Mouse (Mus musculus) midbrain, embryonic 12.5 days (tissue): Measurements from ENCODE around the gene Enpp6. TPM values are rescaled to one million over a fixed set of nuclear protein-coding genes. Genes with fewer than 3 reads are reported as not detected.

Experiments
- ATAC-seq: fragments of 200-750 bp; cut with Nextera tagmentation; 2 replicates; pipeline ENCODE4 v1.8.0; 2017; ENCODE audit warnings: low read depth, moderate TSS enrichment, moderate library complexity; ENCODE audit not compliant: low FRiP score
- H3K27ac ChIP-seq: fragments of 300-500 bp; sonication (generic); replicated peaks from 2 replicates; pipeline ENCODE4 v1.5.1; 2016; ENCODE audit warnings: mild to moderate bottlenecking
- H3K27me3 ChIP-seq: fragments of 300-500 bp; sonication (generic); 2 replicates; pipeline ENCODE4 v1.6.1; 2016; ENCODE audit warnings: mild to moderate bottlenecking
- H3K36me3 ChIP-seq: fragments of 300-500 bp; sonication (generic); 2 replicates; pipeline ENCODE4 v1.6.1; 2016
- H3K4me1 ChIP-seq: fragments of 300-500 bp; sonication (generic); 2 replicates; pipeline ENCODE4 v1.6.1; 2016
- H3K4me2 ChIP-seq: fragments of 300-500 bp; sonication (generic); replicated peaks from 2 replicates; pipeline ENCODE4 v1.6.1; 2016; ENCODE audit warnings: mild to moderate bottlenecking, moderate library complexity
- H3K4me3 ChIP-seq: fragments of 300-500 bp; sonication (generic); 2 replicates; pipeline ENCODE4 v1.5.1; 2016; ENCODE audit warnings: mild to moderate bottlenecking
- H3K9ac ChIP-seq: fragments of 300-500 bp; sonication (generic); replicated peaks from 2 replicates; pipeline ENCODE4 v1.6.1; 2016; ENCODE audit warnings: mild to moderate bottlenecking, moderate library complexity
- H3K9me3 ChIP-seq: fragments of 300-500 bp; sonication (generic); 2 replicates; pipeline ENCODE4 v1.6.1; 2016; ENCODE audit warnings: mild to moderate bottlenecking
- WGBS: fragments of 180-500 bp; shearing (Covaris S2); methylation state at CpG from one replicate; pipeline ENCODE4 v1.1.7; 2016; 5-methylcytosine and 5-hydroxymethylcytosine counted together
- polyA plus RNA-seq: library from polyadenylated mRNA; unstranded; fragments of >200 nt; fragmentation: Nextera tagmentation; extraction: Ambion mirVana; gene quantifications from 2 replicates; pipeline ENCODE4 v1.2.1, GENCODE M21; 2016

Enpp6 gene
- 0.13 and 0.38 TPM in 2 replicates for polyA plus RNA-seq

- ATAC-seq: no peak
- 89% methylated on average over 8 of the region's 8 CpGs for WGBS
- Histone ChIP-seq H3K4me3 (no peak within 1 kb of the TSS), H3K4me2 (no peak within 1 kb of the TSS), H3K4me1 (no peaks in the 10 kb centered on the region), H3K36me3 (no peaks in the 10 kb centered on the region), H3K27me3 (no peaks in the 10 kb centered on the region), H3K9me3 (no peaks in the 10 kb centered on the region), H3K9ac (no peak within 1 kb of the TSS), H3K27ac (no peak within 1 kb of the TSS)
Observed at GRCm38 (mm10) chr8:46986386-46987140, at the start of gene Enpp6. Enpp6 (plus strand) TSS chr8:46986887.

- WGBS: 81% methylated on average over 4 of the region's 4 CpGs
- Histone ChIP-seq H3K4me1 (no peaks in the 10 kb centered on the region), H3K9me3 (0 out of 2 replicates have a peak, but pooled peaks cover 4% of the 10 kb centered on the region), H3K9ac (no peak overlapping the region), H3K27me3 (no peaks in the 10 kb centered on the region), H3K27ac (no peak overlapping the region), H3K36me3 (no peaks in the 10 kb centered on the region), H3K4me3 (no peak overlapping the region), H3K4me2 (no peak overlapping the region)
- ATAC-seq: no peak
Observed at GRCm38 (mm10) chr8:46938218-46938617, 48.5 kb upstream of the Enpp6 start.

- Histone ChIP-seq H3K4me3 (no peak overlapping the region), H3K4me2 (no peak overlapping the region), H3K9ac (no peak overlapping the region), H3K4me1 (no peaks in the 10 kb centered on the region), H3K36me3 (no peaks in the 10 kb centered on the region), H3K27me3 (no peaks in the 10 kb centered on the region), H3K9me3 (0 out of 2 replicates have a peak, but pooled peaks cover 4% of the 10 kb centered on the region), H3K27ac (no peak overlapping the region)
- no peak for ATAC-seq
- 70% methylated on average over 11 of the region's 11 CpGs for WGBS
Observed at GRCm38 (mm10) chr8:46941295-46941694, 45.4 kb upstream of the Enpp6 start.

DNA sequence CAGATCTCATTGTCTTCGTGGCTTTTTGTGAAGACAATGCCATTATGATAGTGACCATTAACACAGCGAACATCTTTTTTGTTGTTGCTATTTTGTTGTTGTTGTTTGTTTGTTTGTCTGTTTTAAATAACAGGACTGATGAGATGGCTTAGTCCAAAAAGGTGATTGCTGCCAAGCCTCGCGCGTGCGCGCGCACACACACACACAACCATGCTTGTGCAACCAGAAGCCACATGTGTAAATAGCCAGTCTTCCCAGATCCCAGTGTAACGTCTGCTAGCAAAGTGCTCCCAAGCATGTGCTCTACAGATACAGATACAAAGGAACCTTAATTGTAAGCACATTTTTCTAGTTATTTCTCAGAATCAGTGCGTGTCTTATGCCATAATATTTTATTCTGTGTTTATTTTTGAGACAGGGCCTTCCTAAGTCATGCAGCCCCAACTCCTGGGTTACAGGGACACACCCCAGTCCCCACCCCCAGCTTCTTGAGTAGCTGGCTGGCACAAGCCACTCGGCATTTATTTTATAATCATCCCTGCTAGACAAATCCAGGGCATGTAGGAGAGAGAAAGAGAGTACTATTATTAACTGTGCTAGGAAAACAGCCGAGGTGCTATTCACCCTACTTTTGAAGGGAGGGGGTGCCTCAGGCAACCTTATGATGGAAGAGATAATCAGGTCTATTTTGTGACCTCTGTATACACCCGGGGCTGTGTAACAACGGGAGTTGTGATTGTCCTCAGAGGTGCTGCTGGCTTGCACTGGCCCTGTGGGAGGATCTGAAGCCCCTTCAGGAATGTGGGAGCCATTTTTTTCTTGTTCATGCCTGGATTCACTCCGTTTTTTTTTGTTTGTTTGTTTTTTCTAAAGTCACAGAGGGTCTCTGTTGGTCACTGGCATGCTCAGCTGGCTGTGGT, 44.7 kb upstream of the Enpp6 start:
- H3K4me2 ChIP-seq: no peak overlapping the region
- 0 out of 2 replicates have a peak, but pooled peaks cover 4% of the 10 kb centered on the region for H3K9me3 ChIP-seq
- no peak for ATAC-seq
- H3K27ac ChIP-seq: no peak overlapping the region
- no peaks in the 10 kb centered on the region for H3K36me3 ChIP-seq
- H3K4me3 ChIP-seq: no peak overlapping the region
- H3K27me3 ChIP-seq: no peaks in the 10 kb centered on the region
- WGBS: 80% methylated on average over 15 of the region's 15 CpGs
- H3K4me1 ChIP-seq: no peaks in the 10 kb centered on the region
- no peak overlapping the region for H3K9ac ChIP-seq

- no peak overlapping the region for H3K4me2 ChIP-seq
- no peak overlapping the region for H3K9ac ChIP-seq
- WGBS: 86% methylated on average over 11 of the region's 11 CpGs
- no peaks in the 10 kb centered on the region for H3K4me1 ChIP-seq
- no peak for ATAC-seq
- no peak overlapping the region for H3K27ac ChIP-seq
- 0 out of 2 replicates have a peak, but pooled peaks cover 4% of the 10 kb centered on the region for H3K9me3 ChIP-seq
- no peak overlapping the region for H3K4me3 ChIP-seq
- no peaks in the 10 kb centered on the region for H3K36me3 ChIP-seq
- H3K27me3 ChIP-seq: no peaks in the 10 kb centered on the region
Observed at GRCm38 (mm10) chr8:46942651-46943024, 44.0 kb upstream of the Enpp6 start.

DNA sequence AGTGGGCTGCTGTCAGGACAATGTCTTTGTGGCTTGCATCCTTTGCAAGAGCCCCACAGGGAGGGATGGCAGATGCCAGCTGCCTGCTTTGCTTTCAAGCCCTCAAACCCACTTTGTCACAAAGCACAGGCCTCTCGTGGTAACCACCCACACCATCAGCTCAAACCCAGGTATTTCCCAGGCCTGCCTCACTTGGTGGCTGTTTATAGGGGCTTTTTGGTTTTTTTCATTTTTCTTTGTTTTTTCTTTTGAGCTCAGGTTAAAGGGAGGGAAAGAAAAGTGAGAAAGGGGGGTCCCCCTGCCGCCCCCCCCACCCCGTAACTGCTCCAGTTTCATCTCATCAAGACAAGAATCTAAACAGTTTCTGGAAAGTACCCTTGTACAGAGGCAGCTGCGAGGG, 43.4 kb upstream of the Enpp6 start:
- no peaks in the 10 kb centered on the region for H3K27me3 ChIP-seq
- no peak overlapping the region for H3K4me2 ChIP-seq
- 82% methylated on average over 4 of the region's 4 CpGs for WGBS
- no peaks in the 10 kb centered on the region for H3K36me3 ChIP-seq
- ATAC-seq: no peak
- no peaks in the 10 kb centered on the region for H3K4me1 ChIP-seq
- H3K4me3 ChIP-seq: no peak overlapping the region
- 0 out of 2 replicates have a peak, but pooled peaks cover 4% of the 10 kb centered on the region for H3K9me3 ChIP-seq
- H3K27ac ChIP-seq: no peak overlapping the region
- no peak overlapping the region for H3K9ac ChIP-seq

DNA sequence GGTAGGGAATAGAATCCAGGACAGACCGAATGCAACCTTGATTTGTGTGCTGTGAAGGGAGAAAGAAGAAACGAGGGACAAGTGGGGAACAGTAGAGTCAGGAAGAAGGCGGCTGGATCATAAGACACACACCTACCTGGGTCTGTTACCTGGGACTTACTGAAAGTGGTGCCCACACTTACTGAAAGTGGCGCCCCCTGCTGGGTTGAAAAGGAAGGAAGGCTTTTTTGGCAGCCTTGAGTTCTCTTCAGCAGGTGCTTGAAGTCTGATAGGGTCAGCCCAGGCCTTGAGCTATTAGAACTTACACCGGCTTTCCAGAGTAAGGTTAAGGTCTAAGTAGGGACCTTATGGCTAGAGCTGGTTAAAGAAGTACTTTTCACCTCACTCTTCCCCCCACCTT, 40.5 kb upstream of the Enpp6 start:
- ATAC-seq: no peak
- Histone ChIP-seq H3K4me3 (no peak overlapping the region), H3K9me3 (no peaks in the 10 kb centered on the region), H3K27ac (no peak overlapping the region), H3K4me2 (no peak overlapping the region), H3K27me3 (no peaks in the 10 kb centered on the region), H3K9ac (no peak overlapping the region), H3K4me1 (no peaks in the 10 kb centered on the region), H3K36me3 (no peaks in the 10 kb centered on the region)
- 80% methylated on average over 5 of the region's 5 CpGs for WGBS

- 82% methylated on average over 14 of the region's 14 CpGs for WGBS
- H3K36me3 ChIP-seq: no peaks in the 10 kb centered on the region
- no peak overlapping the region for H3K4me3 ChIP-seq
- H3K4me2 ChIP-seq: no peak overlapping the region
- no peak for ATAC-seq
- no peak overlapping the region for H3K27ac ChIP-seq
- H3K4me1 ChIP-seq: no peaks in the 10 kb centered on the region
- H3K9ac ChIP-seq: no peak overlapping the region
- H3K9me3 ChIP-seq: no peaks in the 10 kb centered on the region
- H3K27me3 ChIP-seq: no peaks in the 10 kb centered on the region
Observed at GRCm38 (mm10) chr8:46948091-46948757, 38.5 kb upstream of the Enpp6 start.

- WGBS: 24% methylated on average over 7 of the region's 7 CpGs
- Histone ChIP-seq H3K9ac (no peak overlapping the region), H3K4me1 (no peaks in the 10 kb centered on the region), H3K4me2 (no peak overlapping the region), H3K27me3 (no peaks in the 10 kb centered on the region), H3K9me3 (no peaks in the 10 kb centered on the region), H3K36me3 (no peaks in the 10 kb centered on the region), H3K4me3 (no peak overlapping the region), H3K27ac (no peak overlapping the region)
- ATAC-seq: no peak
Observed at GRCm38 (mm10) chr8:46953472-46953871, 33.2 kb upstream of the Enpp6 start.

DNA sequence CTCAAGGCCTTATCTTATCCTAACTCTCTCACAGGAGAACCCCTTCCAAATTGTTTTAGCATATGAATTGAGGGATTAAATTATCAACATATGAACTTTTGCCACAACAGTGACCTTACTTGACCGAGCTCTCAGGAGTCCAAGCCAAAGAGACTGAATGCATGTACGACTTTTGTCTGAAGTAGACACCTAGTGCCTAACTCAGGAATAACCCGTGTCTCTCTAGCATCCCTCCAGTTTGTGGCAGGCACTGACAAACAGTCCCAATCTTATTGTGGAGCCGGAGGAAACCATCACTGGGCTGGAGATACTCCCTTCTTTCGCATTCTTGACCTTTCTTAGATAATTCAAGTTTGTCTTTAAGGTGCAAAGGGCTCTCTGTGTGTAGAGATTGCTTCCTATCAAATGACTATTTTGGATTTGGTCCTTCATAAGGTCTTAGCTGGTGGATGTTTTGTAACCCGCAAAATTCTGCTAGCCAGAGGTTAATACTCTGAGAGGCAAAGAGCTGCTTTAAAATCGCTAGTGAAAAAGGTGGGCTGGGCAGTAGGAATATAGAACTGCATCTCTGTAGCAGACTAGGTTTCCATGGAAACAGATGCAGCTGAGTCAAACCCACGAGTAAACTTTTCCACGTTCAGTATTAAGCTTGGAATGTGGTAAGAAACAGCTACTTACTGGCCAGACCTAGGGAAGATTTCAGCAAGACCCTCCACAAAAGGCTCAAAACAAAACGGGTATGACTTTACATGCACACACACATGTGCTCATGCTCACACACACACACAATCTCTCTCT, 23.9 kb upstream of the Enpp6 start:
- Histone ChIP-seq H3K4me3 (no peak overlapping the region), H3K36me3 (no peaks in the 10 kb centered on the region), H3K9me3 (no peaks in the 10 kb centered on the region), H3K4me2 (no peak overlapping the region), H3K27ac (no peak overlapping the region), H3K9ac (no peak overlapping the region), H3K4me1 (peaks cover 13% of the 10 kb centered on the region), H3K27me3 (0 out of 2 replicates have a peak, but pooled peaks cover 2% of the 10 kb centered on the region)
- no peak for ATAC-seq
- 48% methylated on average over 10 of the region's 10 CpGs for WGBS

DNA sequence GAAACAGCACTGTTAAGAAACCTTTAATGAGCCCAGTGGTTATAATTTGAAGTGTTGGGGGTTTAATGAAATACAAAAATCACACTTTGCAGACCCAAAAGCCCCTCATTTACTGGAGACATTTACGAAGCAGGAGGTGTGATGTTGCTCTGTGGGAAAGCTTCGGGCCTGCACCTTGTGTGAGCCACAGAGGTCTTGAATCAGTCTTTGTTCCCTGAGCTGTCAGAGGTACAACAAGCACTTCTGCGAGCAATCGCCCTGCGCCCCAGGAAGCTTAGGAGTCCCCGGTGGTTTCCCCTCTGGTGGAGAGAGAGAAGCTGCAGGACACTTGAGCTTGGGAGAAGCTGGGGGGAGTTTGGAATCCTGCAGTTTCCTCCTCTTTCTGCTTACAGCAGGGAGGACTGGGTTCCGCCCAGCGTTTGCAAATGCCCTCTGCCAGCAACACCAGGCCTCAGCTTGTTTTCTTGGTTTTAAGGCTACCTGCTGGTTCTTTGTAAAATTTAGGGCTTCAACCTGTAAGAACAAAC, 23.0 kb upstream of the Enpp6 start:
- H3K27ac ChIP-seq: no peak overlapping the region
- WGBS: 30% methylated on average over 8 of the region's 8 CpGs

More for the DNA sequence above, 23.0 kb upstream of the Enpp6 start:
- Histone ChIP-seq H3K4me2 (no peak overlapping the region), H3K9me3 (no peaks in the 10 kb centered on the region), H3K9ac (no peak overlapping the region), H3K27me3 (0 out of 2 replicates have a peak, but pooled peaks cover 2% of the 10 kb centered on the region), H3K36me3 (no peaks in the 10 kb centered on the region), H3K4me1 (peaks cover 13% of the 10 kb centered on the region), H3K4me3 (no peak overlapping the region)
- no peak for ATAC-seq
